Mouse (Mus musculus): Measurements from ENCODE around the gene Tas2r124. TPM values are rescaled to one million over a fixed set of nuclear protein-coding genes. Genes with fewer than 3 reads are reported as not detected.

The Tas2r124 gene
- not detected in 4 replicates for total RNA-seq (2023; ENCODE audit: inconsistent age)

GRCm38 (mm10) chr6:132754430-132754829 lies at the start of gene Tas2r124:
TSS of gene Tas2r124 (plus strand) at chr6:132754730.

DNA sequence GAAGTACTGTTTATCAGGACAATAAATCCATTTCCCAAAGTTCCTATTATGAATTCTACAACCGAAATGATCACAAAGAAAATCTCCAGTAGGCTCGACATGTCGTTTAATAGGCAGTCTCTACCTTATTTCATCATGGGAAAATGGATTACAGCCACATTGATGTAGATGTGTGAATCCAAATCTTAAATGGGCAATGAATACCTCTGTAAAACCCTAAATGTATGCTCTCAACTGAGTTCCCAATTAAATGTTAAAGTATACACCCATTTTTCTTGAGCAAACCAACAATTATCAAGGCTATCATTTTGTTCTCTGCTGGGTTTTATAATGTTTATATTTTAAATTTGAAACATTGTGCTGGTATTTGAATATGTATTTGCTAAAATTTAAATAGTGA lies 42.7 kb upstream of the Tas2r124 start, which contains the start of gene Tas2r122:
Gene Tas2r122, minus strand, starts transcription at position 101 of the 400 bp plus-strand sequence.

DNA sequence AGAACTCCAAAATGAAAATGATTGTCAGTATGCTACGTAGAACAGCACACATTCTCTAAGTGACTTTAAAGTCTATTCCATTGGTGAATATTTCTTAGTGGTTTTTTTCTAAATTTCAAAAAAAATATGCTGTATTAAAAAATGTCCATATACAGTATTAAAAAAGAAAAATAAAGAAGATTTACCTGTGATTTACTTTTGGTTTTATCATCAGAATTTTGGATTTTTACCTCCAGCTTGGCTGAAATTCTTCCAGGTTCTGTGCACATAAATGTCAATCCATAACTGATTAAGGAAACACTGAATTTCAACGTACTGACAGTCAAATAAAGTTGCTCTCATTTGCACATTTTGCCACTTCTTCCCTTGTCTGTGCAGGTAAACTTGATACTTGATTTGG lies 16.6 kb upstream of the Tas2r124 start, which contains the start of gene Tas2r115:
Gene Tas2r115, minus strand, starts transcription at position 101 of the 400 bp plus-strand sequence.

DNA sequence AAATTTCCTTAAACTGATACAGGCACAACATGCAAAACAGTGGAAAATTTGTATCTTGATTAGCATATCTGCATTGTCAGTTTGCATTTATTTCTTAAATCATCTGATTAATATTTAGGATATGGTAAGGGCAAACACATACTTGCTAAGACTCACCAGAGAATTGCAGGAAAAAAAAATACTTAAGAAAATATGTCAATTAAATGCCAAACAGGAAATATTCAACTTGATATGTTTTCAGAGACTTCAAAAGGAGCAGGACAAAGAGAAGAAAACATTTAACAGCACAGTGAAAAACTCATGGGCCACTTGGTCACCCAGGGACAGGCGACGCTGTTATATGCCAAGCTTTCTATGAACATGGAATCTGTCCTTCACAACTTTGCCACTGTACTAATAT lies 7.3 kb downstream of the Tas2r124 start, which contains the start of gene Tas2r102:
Gene Tas2r102, plus strand, starts transcription at position 301 of the 400 bp plus-strand sequence.

DNA sequence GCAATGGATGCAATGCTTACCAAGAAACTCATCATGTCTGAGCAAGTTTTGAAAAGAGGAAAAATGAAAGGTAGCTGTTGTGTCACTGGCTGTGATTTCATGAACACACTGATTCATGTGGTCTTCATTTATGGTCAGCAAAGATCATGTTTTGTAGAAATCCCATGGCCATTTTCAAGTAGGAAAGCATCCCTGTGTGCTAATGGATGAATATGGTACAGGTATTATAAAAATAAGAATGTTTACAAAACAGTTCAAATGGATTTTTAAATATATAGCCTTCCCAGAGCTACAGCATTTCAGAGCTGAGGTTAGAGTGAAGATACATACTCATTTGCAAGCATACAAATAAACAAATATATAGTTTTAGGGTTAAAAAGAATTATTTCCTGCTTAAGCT lies 23.5 kb downstream of the Tas2r124 start, which contains the start of gene Tas2r136:
Gene Tas2r136, minus strand, starts transcription at position 101 of the 400 bp plus-strand sequence.

GRCm38 (mm10) chr6:132802518-132802917 lies 48.0 kb downstream of the Tas2r124 start, which contains the start of gene Tas2r117:
TSS of gene Tas2r117 (plus strand) at chr6:132802818.

Other genes with a start within 250 kb of the Tas2r124 start
- not detected in 4 replicates for gene Prh1, start 184.9 kb upstream of the Tas2r124 start, total RNA-seq (2023; ENCODE audit: inconsistent age)
- gene Prp2, start 158.8 kb upstream of the Tas2r124 start, total RNA-seq (2023; ENCODE audit: inconsistent age), result not detected in 4 replicates
- gene A630073D07Rik, start 103.2 kb upstream of the Tas2r124 start, total RNA-seq (2023; ENCODE audit: inconsistent age), result not detected in 4 replicates
- not detected in 4 replicates for gene Tas2r120, start 97.8 kb upstream of the Tas2r124 start, total RNA-seq (2023; ENCODE audit: inconsistent age)
- not detected in 4 replicates for gene Tas2r121, start 53.7 kb upstream of the Tas2r124 start, total RNA-seq (2023; ENCODE audit: inconsistent age)
- not detected in 4 replicates for gene Tas2r122, start 42.8 kb upstream of the Tas2r124 start, total RNA-seq (2023; ENCODE audit: inconsistent age)
- gene Tas2r115, start 16.7 kb upstream of the Tas2r124 start, total RNA-seq (2023; ENCODE audit: inconsistent age), result not detected in 4 replicates
- not detected in 4 replicates for gene Tas2r102, start 7.4 kb downstream of the Tas2r124 start, total RNA-seq (2023; ENCODE audit: inconsistent age)
- not detected in 4 replicates for gene Tas2r136, start 23.4 kb downstream of the Tas2r124 start, total RNA-seq (2023; ENCODE audit: inconsistent age)
- gene Tas2r117, start 48.1 kb downstream of the Tas2r124 start, total RNA-seq (2023; ENCODE audit: inconsistent age), result not detected in 4 replicates
- gene Tas2r123, start 92.4 kb downstream of the Tas2r124 start, total RNA-seq (2023; ENCODE audit: inconsistent age), result not detected in 4 replicates
- gene Tas2r116, start 100.7 kb downstream of the Tas2r124 start, total RNA-seq (2023; ENCODE audit: inconsistent age), result not detected in 4 replicates
- gene Tas2r110, start 113.3 kb downstream of the Tas2r124 start, total RNA-seq (2023; ENCODE audit: inconsistent age), result not detected in 4 replicates
- not detected in 4 replicates for gene Tas2r113, start 138.3 kb downstream of the Tas2r124 start, total RNA-seq (2023; ENCODE audit: inconsistent age)
- gene Tas2r125, start 154.9 kb downstream of the Tas2r124 start, total RNA-seq (2023; ENCODE audit: inconsistent age), result not detected in 4 replicates
- gene Tas2r129, start 196.4 kb downstream of the Tas2r124 start, total RNA-seq (2023; ENCODE audit: inconsistent age), result not detected in 4 replicates
- gene Tas2r131, start 203.2 kb downstream of the Tas2r124 start, total RNA-seq (2023; ENCODE audit: inconsistent age), result not detected in 4 replicates
- gene Tas2r109, start 226.2 kb downstream of the Tas2r124 start, total RNA-seq (2023; ENCODE audit: inconsistent age), result not detected in 4 replicates